ENCODE assay signal across 10 mouse cellular contexts in genomic region chr4:32561555-32562095, GRCm38 (mm10). TPM values are rescaled to one million over a fixed set of nuclear protein-coding genes. Genes with fewer than 3 reads are reported as not detected.
DNase-seq lines count a peak whose midpoint lies in the region; ATAC-seq lines count a peak whose summit lies in the region.
"Had no signal": no experiment of that assay in that cellular context is flagged by ENCODE, and none has a peak within 500 bp of the region (broad histone marks: within the 10 kb centered on the region; RNA-seq: fewer than 3 reads in every experiment).

No protein-coding gene starts in this region.

- H3K4me2 ChIP-seq in liver, embryonic 12.5 days, result no peak overlapping the region

- peak; percentile 56 for ATAC-seq in liver, embryonic 12.5 days

- H3K4me1 ChIP-seq in liver, embryonic 12.5 days, result peaks cover 17% of the 10 kb centered on the region

- peak; percentile 46 to 54 for DNase-seq in left cerebral cortex, adult 18-20 months (ENCODE audit: low spot score in 2 of 2)
- DNase-seq in left cerebral cortex, adult 11 months (ENCODE audit: low spot score), result no peak
- DNase-seq in cerebellum, postnatal 36 days, result peak; percentile 67 to 72
- peak; percentile 70 for DNase-seq in heart, adult 8-10 months (ENCODE audit: low spot score)
- DNase-seq in kidney, adult 18-20 months, result peak; percentile 37
- DNase-seq in neural tube, embryonic 10.5 days (ENCODE audit: extremely low spot score, low spot score), result peak; percentile 39
- peak; percentile 59 to 63 for DNase-seq in thymus, postnatal 36 days

- H3K9me3 ChIP-seq in liver, embryonic 12.5 days (replicated peaks), result no peaks in the 10 kb centered on the region

- H3K4me3 ChIP-seq in liver, embryonic 12.5 days, result no peak overlapping the region

- 55% methylated on average over 12 of the region's 12 CpGs for WGBS in liver, embryonic 12.5 days (ENCODE audit: insufficient replicate concordance)

- H3K36me3 ChIP-seq in liver, embryonic 12.5 days, result 0 out of 2 replicates have a peak, but pooled peaks cover 5% of the 10 kb centered on the region

- H3K27ac ChIP-seq in liver, embryonic 12.5 days, result peak overlapping the region; percentile 45

- no peaks in the 10 kb centered on the region for H3K27me3 ChIP-seq in liver, embryonic 12.5 days (replicated peaks)
- H3K27me3 ChIP-seq: CH12.LX had no signal

- no peak overlapping the region for H3K9ac ChIP-seq in liver, embryonic 12.5 days

RNA-seq across cellular contexts. Expression of gene Gja10, which starts 40.9 kb away (rescaled TPM):
- not detected for total RNA-seq in left cerebral cortex, adult 18-20 months (2021)
- not detected for total RNA-seq in heart, adult 8-10 months (2022)
- 0.06 TPM in 2 replicates for polyA plus RNA-seq in liver, embryonic 12.5 days (2016; fragmentation: Nextera tagmentation; extraction: Ambion mirVana)
- total RNA-seq: CH12.LX; gastrocnemius, postnatal 36 days had no signal

RNA-seq across cellular contexts. Expression of gene Casp8ap2, which starts 53.6 kb away (rescaled TPM):
- total RNA-seq in left cerebral cortex, adult 18-20 months (2021), result 1 to 10 TPM; 9.0 to 9.7 TPM
- 1 to 10 TPM; 5.1 to 7.8 (median 6.9) TPM for total RNA-seq in heart, adult 8-10 months (2022)
- 36.2 and 36.6 TPM in 2 replicates for polyA plus RNA-seq in liver, embryonic 12.5 days (2016; fragmentation: Nextera tagmentation; extraction: Ambion mirVana)
